Mouse (Mus musculus): ENCODE data around the gene Cabp4. TPM values are rescaled to one million over a fixed set of nuclear protein-coding genes. Genes with fewer than 3 reads are reported as not detected.

Cabp4 gene
- polyA plus RNA-seq, 1 experiment, result 0.10 TPM

- no peaks in the 10 kb centered on the region for H3K27me3 ChIP-seq (ENCODE audit: control insufficient read depth, insufficient read depth, insufficient read length)
- no peak overlapping the region for H3K4me3 ChIP-seq
- no peaks in the 10 kb centered on the region for H3K79me2 ChIP-seq (ENCODE audit: control insufficient read depth, insufficient read depth)
- peak overlapping the region; percentile 59 for H3K4me2 ChIP-seq (ENCODE audit: low read depth)
- H3K36me3 ChIP-seq (ENCODE audit: control insufficient read depth, insufficient read depth), result peaks cover 23% of the 10 kb centered on the region
- TF ChIP-seq MYOD1 (IDR thresholded peaks at IDR 0.05; ENCODE audit: control insufficient read depth in 1 of 3, insufficient read length in 2 of 3, low read depth in 2 of 3) (peak in 1 of 3 experiments; percentile 6), MYOG (IDR thresholded peaks at IDR 0.05; ENCODE audit: control insufficient read depth in 1 of 3, insufficient read depth in 1 of 3, insufficient read length in 2 of 3, low read depth in 2 of 3) (no peak), POLR2A (IDR thresholded peaks at IDR 0.05; ENCODE audit: insufficient read length, low read depth) (peak; percentile 31), REST (IDR thresholded peaks at IDR 0.05; ENCODE audit: insufficient read depth, insufficient read length) (no peak), E2F4 (IDR thresholded peaks at IDR 0.05; ENCODE audit: insufficient read depth) (no peak)
- H3ac ChIP-seq (ENCODE audit: control insufficient read depth, insufficient read length), result no peak overlapping the region
Observed at GRCm38 (mm10) chr19:4113186-4113805, 30.5 kb downstream of the Cabp4 start.

GRCm38 (mm10) chr19:4112063-4112960 lies 31.5 kb downstream of the Cabp4 start:
- no peak overlapping the region for H3ac ChIP-seq (ENCODE audit: control insufficient read depth, insufficient read length)
- peaks cover 22% of the 10 kb centered on the region for H3K36me3 ChIP-seq (ENCODE audit: control insufficient read depth, insufficient read depth)
- no peak for TF ChIP-seq MYOG (IDR thresholded peaks at IDR 0.05; ENCODE audit: control insufficient read depth in 1 of 3, insufficient read depth in 1 of 3, insufficient read length in 2 of 3, low read depth in 2 of 3)
- TF ChIP-seq POLR2A (IDR thresholded peaks at IDR 0.05; ENCODE audit: insufficient read length, low read depth), result no peak
- no peak for TF ChIP-seq SRF (IDR thresholded peaks at IDR 0.05; ENCODE audit: control insufficient read depth, insufficient read length, low read depth)
- no peak for TF ChIP-seq E2F4 (IDR thresholded peaks at IDR 0.05; ENCODE audit: insufficient read depth)
- TF ChIP-seq MYOD1 (IDR thresholded peaks at IDR 0.05; ENCODE audit: control insufficient read depth in 1 of 3, insufficient read length in 2 of 3, low read depth in 2 of 3), result no peak
- TF ChIP-seq CEBPB (IDR thresholded peaks at IDR 0.05; ENCODE audit: insufficient read depth, poor library complexity, severe bottlenecking), result no peak
- TF ChIP-seq TCF3 (IDR thresholded peaks at IDR 0.05; ENCODE audit: insufficient read length, low read depth), result no peak
- TF ChIP-seq MAX (IDR thresholded peaks at IDR 0.05; ENCODE audit: low read depth), result no peak
- TF ChIP-seq REST (IDR thresholded peaks at IDR 0.05; ENCODE audit: insufficient read depth, insufficient read length), result no peak
- TF ChIP-seq USF1 (IDR thresholded peaks at IDR 0.05; ENCODE audit: low read depth), result no peak
- TF ChIP-seq TCF12 (IDR thresholded peaks at IDR 0.05; ENCODE audit: insufficient read depth, poor library complexity, severe bottlenecking), result no peak
- no peak for TF ChIP-seq POLR2AphosphoS2 (IDR thresholded peaks at IDR 0.05; ENCODE audit: insufficient read length, low read depth)
- peak overlapping the region; percentile 27 for H3K4me2 ChIP-seq (ENCODE audit: low read depth)
- no peaks in the 10 kb centered on the region for H3K79me2 ChIP-seq (ENCODE audit: control insufficient read depth, insufficient read depth)
- no peaks in the 10 kb centered on the region for H3K27me3 ChIP-seq (ENCODE audit: control insufficient read depth, insufficient read depth, insufficient read length)
- H3K4me3 ChIP-seq, result no peak overlapping the region

- no peak overlapping the region for H3K4me3 ChIP-seq
- no peaks in the 10 kb centered on the region for H3K27me3 ChIP-seq (ENCODE audit: control insufficient read depth, insufficient read depth, insufficient read length)
- H3K79me2 ChIP-seq (ENCODE audit: control insufficient read depth, insufficient read depth), result no peaks in the 10 kb centered on the region
- peaks cover 5% of the 10 kb centered on the region for H3K36me3 ChIP-seq (ENCODE audit: control insufficient read depth, insufficient read depth)
- H3K4me2 ChIP-seq (ENCODE audit: low read depth), result no peak overlapping the region
- no peak overlapping the region for H3ac ChIP-seq (ENCODE audit: control insufficient read depth, insufficient read length)
- TF ChIP-seq MYOG (IDR thresholded peaks at IDR 0.05; ENCODE audit: control insufficient read depth in 1 of 3, insufficient read depth in 1 of 3, insufficient read length in 2 of 3, low read depth in 2 of 3) (no peak), TCF12 (IDR thresholded peaks at IDR 0.05; ENCODE audit: insufficient read depth, poor library complexity, severe bottlenecking) (no peak), SRF (IDR thresholded peaks at IDR 0.05; ENCODE audit: control insufficient read depth, insufficient read length, low read depth) (no peak), MYOD1 (IDR thresholded peaks at IDR 0.05; ENCODE audit: control insufficient read depth in 1 of 3, insufficient read length in 2 of 3, low read depth in 2 of 3) (no peak), POLR2A (IDR thresholded peaks at IDR 0.05; ENCODE audit: insufficient read length, low read depth) (no peak), MAX (IDR thresholded peaks at IDR 0.05; ENCODE audit: low read depth) (no peak), TCF3 (IDR thresholded peaks at IDR 0.05; ENCODE audit: insufficient read length, low read depth) (no peak), POLR2AphosphoS2 (IDR thresholded peaks at IDR 0.05; ENCODE audit: insufficient read length, low read depth) (no peak), REST (IDR thresholded peaks at IDR 0.05; ENCODE audit: insufficient read depth, insufficient read length) (no peak), USF1 (IDR thresholded peaks at IDR 0.05; ENCODE audit: low read depth) (no peak), CEBPB (IDR thresholded peaks at IDR 0.05; ENCODE audit: insufficient read depth, poor library complexity, severe bottlenecking) (no peak), E2F4 (IDR thresholded peaks at IDR 0.05; ENCODE audit: insufficient read depth) (no peak)
Observed at GRCm38 (mm10) chr19:4108535-4108934, 35.3 kb downstream of the Cabp4 start.

- peaks cover 3% of the 10 kb centered on the region for H3K36me3 ChIP-seq (ENCODE audit: control insufficient read depth, insufficient read depth)
- no peak for TF ChIP-seq MYOG (IDR thresholded peaks at IDR 0.05; ENCODE audit: control insufficient read depth in 1 of 3, insufficient read depth in 1 of 3, insufficient read length in 2 of 3, low read depth in 2 of 3)
- no peak for TF ChIP-seq TCF3 (IDR thresholded peaks at IDR 0.05; ENCODE audit: insufficient read length, low read depth)
- TF ChIP-seq CEBPB (IDR thresholded peaks at IDR 0.05; ENCODE audit: insufficient read depth, poor library complexity, severe bottlenecking), result no peak
- no peak for TF ChIP-seq MAX (IDR thresholded peaks at IDR 0.05; ENCODE audit: low read depth)
- TF ChIP-seq POLR2A (IDR thresholded peaks at IDR 0.05; ENCODE audit: insufficient read length, low read depth), result no peak
- no peak for TF ChIP-seq MYOD1 (IDR thresholded peaks at IDR 0.05; ENCODE audit: control insufficient read depth in 1 of 3, insufficient read length in 2 of 3, low read depth in 2 of 3)
- no peak for TF ChIP-seq REST (IDR thresholded peaks at IDR 0.05; ENCODE audit: insufficient read depth, insufficient read length)
- TF ChIP-seq POLR2AphosphoS2 (IDR thresholded peaks at IDR 0.05; ENCODE audit: insufficient read length, low read depth), result no peak
- TF ChIP-seq SRF (IDR thresholded peaks at IDR 0.05; ENCODE audit: control insufficient read depth, insufficient read length, low read depth), result no peak
- TF ChIP-seq USF1 (IDR thresholded peaks at IDR 0.05; ENCODE audit: low read depth), result no peak
- no peak for TF ChIP-seq TCF12 (IDR thresholded peaks at IDR 0.05; ENCODE audit: insufficient read depth, poor library complexity, severe bottlenecking)
- TF ChIP-seq E2F4 (IDR thresholded peaks at IDR 0.05; ENCODE audit: insufficient read depth), result no peak
- H3K4me3 ChIP-seq, result no peak overlapping the region
- no peaks in the 10 kb centered on the region for H3K27me3 ChIP-seq (ENCODE audit: control insufficient read depth, insufficient read depth, insufficient read length)
- H3K4me2 ChIP-seq (ENCODE audit: low read depth), result no peak overlapping the region
- no peaks in the 10 kb centered on the region for H3K79me2 ChIP-seq (ENCODE audit: control insufficient read depth, insufficient read depth)
- H3ac ChIP-seq (ENCODE audit: control insufficient read depth, insufficient read length), result no peak overlapping the region
Observed at GRCm38 (mm10) chr19:4106654-4107053, 37.2 kb downstream of the Cabp4 start.
